Mouse (Mus musculus): Measurements from ENCODE around the gene Gsn.

The Gsn gene

GRCm38 (mm10) chr2:35255885-35256833 is at the start of gene Gsn:
Gsn (plus strand) TSS chr2:35256380.
- TF ChIP-seq GATA4 (IDR thresholded peaks at IDR 0.05; ENCODE audit: insufficient replicate concordance, low read length): no peak

- TF ChIP-seq GATA4 (IDR thresholded peaks at IDR 0.05; ENCODE audit: insufficient replicate concordance, low read length): no peak
Observed at GRCm38 (mm10) chr2:35206761-35207160, 49.4 kb upstream of the Gsn start.

- no peak for TF ChIP-seq GATA4 (IDR thresholded peaks at IDR 0.05; ENCODE audit: insufficient replicate concordance, low read length)
Observed at GRCm38 (mm10) chr2:35208054-35208453, 48.1 kb upstream of the Gsn start.

GRCm38 (mm10) chr2:35208931-35209665 is 47.1 kb upstream of the Gsn start:
- no peak for TF ChIP-seq GATA4 (IDR thresholded peaks at IDR 0.05; ENCODE audit: insufficient replicate concordance, low read length)

GRCm38 (mm10) chr2:35211681-35212080 is 44.5 kb upstream of the Gsn start:
- TF ChIP-seq GATA4 (IDR thresholded peaks at IDR 0.05; ENCODE audit: insufficient replicate concordance, low read length): no peak

GRCm38 (mm10) chr2:35213345-35213910 is 42.8 kb upstream of the Gsn start:
- no peak for TF ChIP-seq GATA4 (IDR thresholded peaks at IDR 0.05; ENCODE audit: insufficient replicate concordance, low read length)

- no peak for TF ChIP-seq GATA4 (IDR thresholded peaks at IDR 0.05; ENCODE audit: insufficient replicate concordance, low read length)
Observed at GRCm38 (mm10) chr2:35214881-35215358, 41.3 kb upstream of the Gsn start.

- no peak for TF ChIP-seq GATA4 (IDR thresholded peaks at IDR 0.05; ENCODE audit: insufficient replicate concordance, low read length)
Observed at GRCm38 (mm10) chr2:35215363-35215762, 40.8 kb upstream of the Gsn start.

- no peak for TF ChIP-seq GATA4 (IDR thresholded peaks at IDR 0.05; ENCODE audit: insufficient replicate concordance, low read length)
Observed at GRCm38 (mm10) chr2:35216701-35217100, 39.5 kb upstream of the Gsn start.

GRCm38 (mm10) chr2:35218736-35219135 is 37.4 kb upstream of the Gsn start:
- TF ChIP-seq GATA4 (IDR thresholded peaks at IDR 0.05; ENCODE audit: insufficient replicate concordance, low read length): no peak

GRCm38 (mm10) chr2:35222822-35223391 is 33.3 kb upstream of the Gsn start:
- TF ChIP-seq GATA4 (IDR thresholded peaks at IDR 0.05; ENCODE audit: insufficient replicate concordance, low read length): no peak

- TF ChIP-seq GATA4 (IDR thresholded peaks at IDR 0.05; ENCODE audit: insufficient replicate concordance, low read length): no peak
Observed at GRCm38 (mm10) chr2:35224285-35224684, 31.9 kb upstream of the Gsn start.

GRCm38 (mm10) chr2:35228145-35228544 is 28.0 kb upstream of the Gsn start:
- TF ChIP-seq GATA4 (IDR thresholded peaks at IDR 0.05; ENCODE audit: insufficient replicate concordance, low read length): no peak

GRCm38 (mm10) chr2:35230215-35230614 is 26.0 kb upstream of the Gsn start:
- TF ChIP-seq GATA4 (IDR thresholded peaks at IDR 0.05; ENCODE audit: insufficient replicate concordance, low read length): no peak

GRCm38 (mm10) chr2:35231871-35232270 is 24.3 kb upstream of the Gsn start:
- no peak for TF ChIP-seq GATA4 (IDR thresholded peaks at IDR 0.05; ENCODE audit: insufficient replicate concordance, low read length)

Measured in liver, adult (tissue).